Mouse (Mus musculus) liver, embryonic 14.5 days (tissue): ENCODE data around the gene Srgap3. TPM values are rescaled to one million over a fixed set of nuclear protein-coding genes. Genes with fewer than 3 reads are reported as not detected.

Source experiments
- ATAC-seq: fragments of 200-750 bp; cut with Nextera tagmentation; 2 replicates; pipeline ENCODE4 v1.8.0; 2017; ENCODE audit warnings: moderate number of reproducible peaks, mild to moderate bottlenecking, moderate library complexity; ENCODE audit not compliant: insufficient read depth
- DNase-seq, 3 experiments: peaks; one replicate each; pipeline ENCODE4 v3.0.0-alpha.2; 2012 to 2013; ENCODE audit warnings: low read depth in 3 of 3, low spot score in 3 of 3
- H3K27ac ChIP-seq: fragments of 300-500 bp; sonication (generic); 2 replicates; pipeline ENCODE4 v1.5.1; 2014; ENCODE audit warnings: moderate library complexity, mild to moderate bottlenecking, control low read depth, inconsistent platforms
- H3K27me3 ChIP-seq: fragments of 300-500 bp; sonication (generic); 2 replicates; pipeline ENCODE4 v1.6.1; 2014; ENCODE audit warnings: mild to moderate bottlenecking, low read length, moderate library complexity; ENCODE audit not compliant: control insufficient read depth, insufficient read depth
- H3K36me3 ChIP-seq: fragments of 300-500 bp; sonication (generic); replicated peaks from 2 replicates; pipeline ENCODE4 v1.6.1; 2014; ENCODE audit warnings: low read depth; ENCODE audit not compliant: control insufficient read depth, insufficient read depth
- H3K4me1 ChIP-seq, 2 experiments: fragments of 200-500 bp in 1 of 2; fragments of 300-500 bp in 1 of 2; sonication (generic) in 1 of 2; replicated peaks; 2 replicates each; pipeline ENCODE4 v1.6.1; 2012 to 2014; ENCODE audit warnings: antibody characterized with exemption in 1 of 2, inconsistent platforms in 1 of 2, low read length in 1 of 2; ENCODE audit not compliant: control insufficient read depth in 2 of 2, insufficient read depth in 2 of 2
- H3K4me2 ChIP-seq: fragments of 300-500 bp; sonication (generic); 2 replicates; pipeline ENCODE4 v1.6.1; 2014; ENCODE audit warnings: low read depth, mild to moderate bottlenecking, control low read depth, moderate library complexity
- H3K4me3 ChIP-seq, 2 experiments: fragments of 200-500 bp in 1 of 2; fragments of 300-500 bp in 1 of 2; sonication (generic) in 1 of 2; 2 replicates each; pipeline ENCODE4 v1.5.1; 2012 to 2014; ENCODE audit warnings: low read depth in 2 of 2, low read length in 2 of 2, mild to moderate bottlenecking in 2 of 2, control low read depth in 1 of 2, inconsistent platforms in 1 of 2, moderate library complexity in 1 of 2; ENCODE audit not compliant: insufficient read depth in 1 of 2
- H3K9ac ChIP-seq: fragments of 300-500 bp; sonication (generic); replicated peaks from 2 replicates; pipeline ENCODE4 v1.6.1; 2014; ENCODE audit warnings: mild to moderate bottlenecking, control low read depth, moderate library complexity
- H3K9me3 ChIP-seq: fragments of 300-500 bp; sonication (generic); 2 replicates; pipeline ENCODE4 v1.6.1; 2016; ENCODE audit warnings: low read length, mixed read lengths; ENCODE audit not compliant: control insufficient read depth
- CTCF ChIP-seq: IDR thresholded peaks from 2 replicates; pipeline ENCODE4 v1.5.1; 2016; ENCODE audit warnings: antibody characterized with exemption, low read depth, control low read depth
- EP300 ChIP-seq: IDR thresholded peaks from 2 replicates; pipeline ENCODE4 v1.6.1; 2016; ENCODE audit warnings: antibody characterized with exemption, low read depth
- WGBS: fragments of 180-500 bp; shearing (Covaris S2); extraction: QIAGEN DNeasy Blood & Tissue Kit; methylation state at CpG from one replicate; pipeline ENCODE4 v1.1.7; 2014; ENCODE audit not compliant: insufficient replicate concordance; 5-methylcytosine and 5-hydroxymethylcytosine counted together
- polyA plus RNA-seq, 2 experiments: library from polyadenylated mRNA; depleted of rRNA in 1 of 2; stranded (reverse) in 1 of 2; unstranded in 1 of 2; fragments of >200 nt; fragmentation: Nextera tagmentation in 1 of 2; extraction: Ambion mirVana in 1 of 2; gene quantifications; 2 replicates each; pipeline versions ENCODE4 v1.2.1 to v1.2.3; 2012 to 2014

The Srgap3 gene
- polyA plus RNA-seq, 2 experiments, result 0.20 to 0.27 TPM

DNA sequence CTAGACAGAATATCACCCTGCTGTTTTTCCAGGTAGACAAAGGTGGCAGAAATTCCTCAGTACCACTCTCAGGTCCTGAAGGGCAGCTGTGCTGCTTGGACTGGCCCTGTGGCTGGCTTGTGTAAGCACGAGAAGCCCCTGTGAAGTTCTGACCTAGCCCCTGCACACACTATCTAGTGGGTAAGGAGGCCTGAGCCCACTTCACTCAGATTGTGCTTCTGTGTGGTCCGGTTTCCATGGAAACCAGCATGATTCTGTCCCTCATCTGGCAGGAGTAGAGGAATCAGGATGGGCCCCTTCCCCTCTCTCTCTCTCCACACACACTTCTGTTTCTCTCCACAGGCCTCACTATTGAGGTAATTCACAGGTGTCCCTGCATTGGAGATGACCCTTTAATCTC is 212.0 kb downstream of the Srgap3 start:
- H3K4me3 ChIP-seq, result no peak overlapping the region
- peaks cover 0 to 2% of the 10 kb centered on the region in 2 experiments; a peak in 1 of 4 replicates for H3K4me1 ChIP-seq
- H3K27me3 ChIP-seq, result no peaks in the 10 kb centered on the region
- no peak for ATAC-seq
- no peak overlapping the region for H3K9ac ChIP-seq
- TF ChIP-seq CTCF (no peak), EP300 (no peak)
- H3K4me2 ChIP-seq, result no peak overlapping the region
- H3K36me3 ChIP-seq, result no peaks in the 10 kb centered on the region
- DNase-seq, result no peak
- no peaks in the 10 kb centered on the region for H3K9me3 ChIP-seq
- WGBS, result 55% methylated on average over 2 of the region's 2 CpGs
- H3K27ac ChIP-seq, result no peak overlapping the region

DNA sequence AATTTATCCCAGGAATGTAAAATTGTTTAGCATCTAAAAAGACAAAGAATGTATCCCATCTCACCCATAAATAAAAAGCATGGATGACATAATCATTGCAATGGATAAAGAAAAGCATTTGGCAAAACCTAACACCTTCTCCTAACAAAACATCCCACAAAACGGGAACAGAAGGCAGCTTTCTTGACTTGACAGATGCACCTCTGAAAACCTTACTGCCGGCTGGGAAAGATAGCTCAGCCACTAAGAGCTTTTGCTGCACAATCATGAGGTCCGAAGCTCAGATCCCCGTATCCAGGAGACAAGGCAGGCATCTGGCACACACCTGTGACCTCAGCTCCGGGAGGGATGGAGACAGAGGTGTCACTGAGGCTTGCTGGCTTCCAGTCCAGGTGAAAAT is 213.1 kb downstream of the Srgap3 start:
- TF ChIP-seq EP300 (no peak), CTCF (no peak)
- ATAC-seq (no peak), DNase-seq (no peak)

DNA sequence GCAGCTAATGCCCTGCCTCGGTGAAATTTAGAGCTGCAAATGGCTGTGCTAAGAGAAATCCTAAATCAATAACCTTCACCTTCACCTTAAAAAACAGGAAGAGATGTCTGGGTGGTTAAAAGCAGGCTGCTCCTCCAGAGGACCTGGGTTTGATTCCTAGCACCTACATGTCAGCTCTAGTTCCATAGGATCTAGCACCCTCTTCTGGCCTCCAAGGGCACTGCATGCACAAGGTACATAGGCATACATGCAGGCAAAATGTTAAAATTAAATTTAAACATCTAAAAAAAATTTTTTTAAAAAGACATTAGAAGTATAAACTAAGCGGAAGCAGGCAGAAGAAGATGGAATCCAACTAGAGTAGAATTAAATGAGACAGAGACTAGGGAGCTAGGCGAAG is 214.6 kb downstream of the Srgap3 start:
- TF ChIP-seq CTCF (peak; percentile 55), EP300 (no peak)
- no peaks in the 10 kb centered on the region for H3K27me3 ChIP-seq
- WGBS, result 76% methylated on average over 3 of the region's 3 CpGs
- H3K9me3 ChIP-seq, result no peaks in the 10 kb centered on the region
- no peak overlapping the region for H3K4me2 ChIP-seq
- H3K9ac ChIP-seq, result no peak overlapping the region
- no peak for ATAC-seq
- H3K4me3 ChIP-seq, result no peak overlapping the region
- no peak for DNase-seq
- no peak overlapping the region for H3K27ac ChIP-seq
- no peaks in the 10 kb centered on the region for H3K36me3 ChIP-seq
- H3K4me1 ChIP-seq, result no peaks in the 10 kb centered on the region

More for the DNA sequence above, 213.1 kb downstream of the Srgap3 start:
- no peaks in the 10 kb centered on the region for H3K4me1 ChIP-seq
- no peak overlapping the region for H3K27ac ChIP-seq
- 63% methylated on average over 5 of the region's 5 CpGs for WGBS
- H3K4me3 ChIP-seq, result no peak overlapping the region
- H3K27me3 ChIP-seq, result no peaks in the 10 kb centered on the region
- no peaks in the 10 kb centered on the region for H3K36me3 ChIP-seq
- no peak overlapping the region for H3K9ac ChIP-seq
- H3K9me3 ChIP-seq, result no peaks in the 10 kb centered on the region
- H3K4me2 ChIP-seq, result no peak overlapping the region

DNA sequence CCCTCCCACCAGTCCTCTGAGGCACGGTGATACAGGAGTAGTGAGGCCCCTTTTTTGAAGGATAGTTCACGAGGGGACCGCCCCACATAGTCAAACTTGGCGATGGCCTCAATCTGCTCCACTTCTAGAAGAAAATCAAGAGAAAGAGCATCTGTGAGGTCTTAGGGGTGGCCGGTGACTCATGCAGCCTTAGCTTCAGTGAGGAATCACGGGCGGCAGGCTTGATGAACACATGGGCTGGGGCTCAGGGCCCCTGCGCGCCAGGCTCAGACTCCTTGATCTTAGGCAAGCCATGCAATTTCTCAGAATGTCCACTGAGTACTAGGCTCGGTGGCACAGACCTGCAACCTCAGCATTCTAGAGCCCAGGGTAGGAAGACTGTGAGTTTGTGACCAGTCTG is 215.7 kb downstream of the Srgap3 start:
- Histone ChIP-seq H3K27ac (no peak overlapping the region), H3K9me3 (no peaks in the 10 kb centered on the region), H3K9ac (no peak overlapping the region), H3K27me3 (no peaks in the 10 kb centered on the region), H3K4me1 (no peaks in the 10 kb centered on the region), H3K36me3 (no peaks in the 10 kb centered on the region), H3K4me3 (no peak overlapping the region), H3K4me2 (no peak overlapping the region)
- DNase-seq (no peak), ATAC-seq (no peak)
- TF ChIP-seq EP300, result no peak
- TF ChIP-seq CTCF, result no peak
- 73% methylated on average over 10 of the region's 10 CpGs for WGBS

DNA sequence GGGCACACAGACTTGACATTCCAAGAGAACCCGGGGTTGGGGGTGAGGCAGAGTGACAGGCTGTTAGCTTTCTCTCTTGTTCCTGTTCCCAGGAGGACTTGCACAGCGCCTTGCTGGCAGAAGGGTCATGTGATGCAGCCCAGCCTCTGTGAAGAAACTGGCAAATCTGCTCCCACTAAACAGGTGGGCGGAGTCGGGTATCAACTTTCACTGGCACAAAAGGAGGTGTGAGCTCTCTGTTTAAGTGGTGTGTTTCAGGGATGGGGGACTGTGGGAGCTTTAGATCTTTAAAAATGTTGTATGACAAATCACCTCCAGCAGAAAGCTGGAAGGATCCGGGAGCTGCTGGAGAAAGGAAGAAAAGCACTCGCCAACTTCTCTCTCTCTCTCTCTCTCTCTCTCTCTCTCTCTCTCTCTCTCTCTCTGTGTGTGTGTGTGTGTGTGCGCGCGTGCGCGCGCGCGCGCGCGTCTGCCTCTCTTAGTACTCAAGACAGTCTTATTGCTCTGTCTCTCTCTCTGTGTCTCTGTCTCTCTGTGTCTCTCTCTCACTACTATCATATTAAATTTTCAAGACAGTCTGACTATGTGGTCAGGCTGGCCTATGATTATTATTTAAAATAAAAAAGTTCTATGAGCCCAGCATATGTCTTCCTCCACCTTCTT is 218.2 kb downstream of the Srgap3 start:
- H3K9me3 ChIP-seq, result no peaks in the 10 kb centered on the region
- DNase-seq, result peak in 2 of 3 experiments; percentile 12 to 16
- H3K4me2 ChIP-seq, result peak overlapping the region; percentile 21
- no peaks in the 10 kb centered on the region for H3K4me1 ChIP-seq
- whole genome bisulfite sequencing, result 24% methylated on average over 17 of the region's 17 CpGs
- H3K4me3 ChIP-seq, result no peak overlapping the region
- no peaks in the 10 kb centered on the region for H3K27me3 ChIP-seq
- no peak overlapping the region for H3K9ac ChIP-seq
- ATAC-seq, result no peak
- no peak overlapping the region for H3K27ac ChIP-seq
- TF ChIP-seq EP300 (no peak), CTCF (no peak)
- no peaks in the 10 kb centered on the region for H3K36me3 ChIP-seq
